Mouse (Mus musculus) heart, adult 2 months (tissue): Measurements from ENCODE around the gene Cacna1s.

ENCODE experiments used
- CTCF ChIP-seq: fragments of 200-600 bp; IDR thresholded peaks from 2 replicates; pipeline ENCODE4 v1.8.1; 2022; ENCODE audit warnings: antibody characterized with exemption, mild to moderate bottlenecking, moderate library complexity
- POLR2A ChIP-seq: fragments of 200-500 bp; IDR thresholded peaks from 2 replicates; pipeline ENCODE4 v1.6.1; 2011; ENCODE audit warnings: mild to moderate bottlenecking, low read depth, low read length, control low read depth; ENCODE audit not compliant: insufficient read depth

- TF ChIP-seq POLR2A (no peak), CTCF (no peak)
Measured at GRCm38 (mm10) chr1:136014796-136015502, 37.6 kb upstream of the Cacna1s start.
